Mouse (Mus musculus) lung, adult 2 months (tissue): Measurements from ENCODE around the gene Il12rb1.

Experiments
- CTCF ChIP-seq: fragments of 200-500 bp; IDR thresholded peaks from 2 replicates; pipeline ENCODE4 v1.5.1; 2011; ENCODE audit warnings: mild to moderate bottlenecking, low read length, control low read depth; ENCODE audit not compliant: insufficient read depth
- POLR2A ChIP-seq: fragments of 200-500 bp; IDR thresholded peaks from 2 replicates; pipeline ENCODE4 v1.6.1; 2011; ENCODE audit warnings: low read depth, mild to moderate bottlenecking, control low read depth, low read length, borderline replicate concordance; ENCODE audit errors: extremely low read depth

DNA sequence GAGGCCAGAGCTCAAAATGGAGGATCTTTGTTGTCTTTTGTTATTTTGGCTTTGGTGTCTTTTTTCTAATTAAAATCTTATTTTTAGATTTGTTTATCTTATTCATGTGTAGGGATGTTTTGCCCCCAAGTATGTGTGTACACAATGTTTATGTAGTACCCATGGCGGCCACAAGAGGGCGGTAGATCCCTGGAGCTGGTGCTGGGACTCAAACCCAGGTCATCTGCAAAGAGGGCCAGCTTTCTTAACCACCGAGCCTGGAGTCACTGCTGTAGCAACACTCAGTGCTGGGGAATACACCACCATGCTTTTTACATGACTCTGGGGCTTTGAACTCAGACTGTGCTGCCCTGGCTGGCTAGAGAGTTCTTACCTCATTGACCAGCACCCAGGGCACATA lies 44.9 kb upstream of the Il12rb1 start:
- TF ChIP-seq POLR2A (no peak), CTCF (peak; percentile 71)
